Mouse (Mus musculus): Measurements from ENCODE around the gene Elf2. TPM values are rescaled to one million over a fixed set of nuclear protein-coding genes. Genes with fewer than 3 reads are reported as not detected.

Gene Elf2
- polyA plus RNA-seq, 2 experiments: 14.7 to 20.7 TPM

- TF ChIP-seq EP300 (IDR thresholded peaks at IDR 0.05; ENCODE audit: low read depth) (no peak), CTCF (IDR thresholded peaks at IDR 0.05; ENCODE audit: low read depth) (no peak)
Observed at GRCm38 (mm10) chr3:51281727-51282126, 58.7 kb downstream of the Elf2 start.

GRCm38 (mm10) chr3:51278433-51278832 lies 62.0 kb downstream of the Elf2 start:
- no peaks in the 10 kb centered on the region for H3K9me3 ChIP-seq (ENCODE audit: control insufficient read depth, low read length)
- peaks cover 9 to 11% of the 10 kb centered on the region in 2 experiments for H3K4me1 ChIP-seq (replicated peaks; ENCODE audit: control insufficient read depth in 2 of 2, insufficient read depth in 2 of 2, low read length in 1 of 2)
- no peak for TF ChIP-seq CTCF (IDR thresholded peaks at IDR 0.05; ENCODE audit: low read depth)
- TF ChIP-seq EP300 (IDR thresholded peaks at IDR 0.05; ENCODE audit: low read depth): no peak
- peak overlapping the region in 1 of 2 experiments; percentile 67; a peak in 1 of 4 replicates for H3K4me3 ChIP-seq (ENCODE audit: insufficient read depth in 1 of 2, low read depth in 2 of 2, low read length in 2 of 2)
- ATAC-seq (ENCODE audit: insufficient read depth) (no peak), DNase-seq (ENCODE audit: low read depth in 3 of 3, low spot score in 3 of 3) (no peak)
- peak overlapping the region; percentile 64 for H3K4me2 ChIP-seq (ENCODE audit: low read depth)
- no peaks in the 10 kb centered on the region for H3K36me3 ChIP-seq (replicated peaks; ENCODE audit: control insufficient read depth, insufficient read depth, low read depth)
- no peak overlapping the region for H3K27ac ChIP-seq
- WGBS (ENCODE audit: insufficient replicate concordance): 73% methylated on average over 4 of the region's 4 CpGs
- H3K9ac ChIP-seq (replicated peaks): no peak overlapping the region
- H3K27me3 ChIP-seq (ENCODE audit: control insufficient read depth, insufficient read depth, low read length): no peaks in the 10 kb centered on the region

More at GRCm38 (mm10) chr3:51281727-51282126, 58.7 kb downstream of the Elf2 start:
- Histone ChIP-seq H3K4me1 (replicated peaks; ENCODE audit: control insufficient read depth in 2 of 2, insufficient read depth in 2 of 2, low read length in 1 of 2) (peaks cover 4 to 8% of the 10 kb centered on the region in 2 experiments), H3K27ac (no peak overlapping the region), H3K4me2 (ENCODE audit: low read depth) (no peak overlapping the region), H3K9ac (replicated peaks) (no peak overlapping the region), H3K9me3 (ENCODE audit: control insufficient read depth, low read length) (no peaks in the 10 kb centered on the region), H3K4me3 (ENCODE audit: insufficient read depth in 1 of 2, low read depth in 2 of 2, low read length in 2 of 2) (no peak overlapping the region), H3K27me3 (ENCODE audit: control insufficient read depth, insufficient read depth, low read length) (no peaks in the 10 kb centered on the region), H3K36me3 (replicated peaks; ENCODE audit: control insufficient read depth, insufficient read depth, low read depth) (peaks cover 10% of the 10 kb centered on the region)
- WGBS (ENCODE audit: insufficient replicate concordance): 87% methylated on average over 4 of the region's 4 CpGs
- no peak for DNase-seq (ENCODE audit: low read depth in 3 of 3, low spot score in 3 of 3)
- ATAC-seq (ENCODE audit: insufficient read depth): no peak

- ATAC-seq (ENCODE audit: insufficient read depth): peak; percentile 56
- Histone ChIP-seq H3K27ac (peak overlapping the region; percentile 79), H3K9ac (replicated peaks) (peak overlapping the region; percentile 81), H3K4me3 (ENCODE audit: insufficient read depth in 1 of 2, low read depth in 2 of 2, low read length in 2 of 2) (peak overlapping the region; percentile 67 to 87), H3K9me3 (ENCODE audit: control insufficient read depth, low read length) (no peaks in the 10 kb centered on the region), H3K36me3 (replicated peaks; ENCODE audit: control insufficient read depth, insufficient read depth, low read depth) (no peaks in the 10 kb centered on the region), H3K4me2 (ENCODE audit: low read depth) (peak overlapping the region; percentile 64), H3K4me1 (replicated peaks; ENCODE audit: control insufficient read depth in 2 of 2, insufficient read depth in 2 of 2, low read length in 1 of 2) (peaks cover 9 to 11% of the 10 kb centered on the region in 2 experiments), H3K27me3 (ENCODE audit: control insufficient read depth, insufficient read depth, low read length) (no peaks in the 10 kb centered on the region)
- under 1% methylated on average over 69 of the region's 75 CpGs for WGBS (ENCODE audit: insufficient replicate concordance)
- TF ChIP-seq CTCF (IDR thresholded peaks at IDR 0.05; ENCODE audit: low read depth) (0 out of 2 replicates have a peak, but pooled peaks have one; percentile 7), EP300 (IDR thresholded peaks at IDR 0.05; ENCODE audit: low read depth) (no peak)
- DNase-seq (ENCODE audit: low read depth in 3 of 3, low spot score in 3 of 3): peak; percentile 56 to 63 (median 57)
Observed at GRCm38 (mm10) chr3:51277201-51278150, 63.0 kb downstream of the Elf2 start.

DNA sequence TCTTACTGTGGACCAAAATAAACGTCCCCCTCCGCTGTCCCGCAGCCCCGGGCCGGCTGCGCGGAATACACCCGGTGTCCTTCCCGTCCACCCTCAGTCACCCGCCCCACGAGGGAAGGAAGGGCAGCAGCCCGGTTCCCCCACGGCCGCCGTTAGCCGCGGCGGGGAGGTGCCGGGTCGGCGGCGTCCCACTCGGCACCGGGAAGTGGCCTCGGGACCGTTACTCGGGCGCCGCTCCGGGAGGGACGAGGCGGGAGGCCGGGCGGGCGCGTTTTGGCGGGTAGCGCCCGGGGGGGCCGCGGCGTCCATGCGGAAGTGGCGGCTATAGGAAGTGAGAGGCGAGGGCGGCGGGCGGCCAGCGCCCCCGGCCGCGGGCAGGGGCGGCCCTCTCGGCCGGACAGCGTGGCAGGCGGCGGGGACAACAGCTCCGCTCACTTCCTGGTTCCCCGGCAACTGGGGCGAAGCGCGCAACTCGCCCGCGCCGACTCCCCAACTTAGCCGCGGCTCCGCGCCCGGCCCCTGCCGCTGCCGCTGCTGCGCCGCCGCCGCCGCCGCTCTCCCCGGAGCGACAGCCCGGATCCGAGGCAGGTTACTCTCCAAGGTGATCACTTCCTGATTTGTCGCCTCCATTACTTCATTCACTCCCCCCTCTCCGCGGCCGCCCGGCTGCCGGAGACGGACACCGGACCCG lies 63.9 kb downstream of the Elf2 start:
- peak; percentile 29 for ATAC-seq (ENCODE audit: insufficient read depth)
- peak in 2 of 3 experiments; percentile 9 to 20 for DNase-seq (ENCODE audit: low read depth in 3 of 3, low spot score in 3 of 3)
- Histone ChIP-seq H3K9me3 (ENCODE audit: control insufficient read depth, low read length) (no peaks in the 10 kb centered on the region), H3K27me3 (ENCODE audit: control insufficient read depth, insufficient read depth, low read length) (no peaks in the 10 kb centered on the region), H3K9ac (replicated peaks) (peak overlapping the region; percentile 81), H3K36me3 (replicated peaks; ENCODE audit: control insufficient read depth, insufficient read depth, low read depth) (no peaks in the 10 kb centered on the region), H3K4me1 (replicated peaks; ENCODE audit: control insufficient read depth in 2 of 2, insufficient read depth in 2 of 2, low read length in 1 of 2) (peaks cover 9 to 11% of the 10 kb centered on the region in 2 experiments), H3K4me3 (ENCODE audit: insufficient read depth in 1 of 2, low read depth in 2 of 2, low read length in 2 of 2) (peak overlapping the region; percentile 67 to 87), H3K4me2 (ENCODE audit: low read depth) (peak overlapping the region; percentile 64), H3K27ac (peak overlapping the region; percentile 79)
- WGBS (ENCODE audit: insufficient replicate concordance): under 1% methylated on average over 78 of the region's 93 CpGs
- TF ChIP-seq CTCF (IDR thresholded peaks at IDR 0.05; ENCODE audit: low read depth): no peak
- TF ChIP-seq EP300 (IDR thresholded peaks at IDR 0.05; ENCODE audit: low read depth): no peak
